Mouse (Mus musculus) MEL (cell line): ENCODE measurements around the gene Lsm7. TPM values are rescaled to one million over a fixed set of nuclear protein-coding genes. Genes with fewer than 3 reads are reported as not detected.

Experiments
- DNase-seq: peaks from one replicate; pipeline ENCODE4 v3.0.0; 2011; ENCODE audit warnings: low read depth, low spot score
- H3K27ac ChIP-seq: 2 replicates; pipeline ENCODE4 v1.5.1; 2012; ENCODE audit warnings: low read depth, mild to moderate bottlenecking, control low read depth, low read length, moderate library complexity; ENCODE audit not compliant: control insufficient read depth
- H3K27me3 ChIP-seq, 2 experiments: fragments of 150-350 bp in 1 of 2; sonication (generic) in 1 of 2; 2 replicates each; pipeline ENCODE4 v1.6.1; 2012; ENCODE audit warnings: low read length in 2 of 2, mild to moderate bottlenecking in 2 of 2, improper control_type of control experiment in 1 of 2, moderate library complexity in 1 of 2; ENCODE audit not compliant: insufficient read depth in 2 of 2, control insufficient read depth in 1 of 2
- H3K36me3 ChIP-seq, 2 experiments: 2 replicates each; pipeline ENCODE4 v1.6.1; 2012 to 2014; ENCODE audit warnings: low read length in 2 of 2, improper control_type of control experiment in 1 of 2, inconsistent platforms in 1 of 2, mild to moderate bottlenecking in 1 of 2; ENCODE audit not compliant: insufficient read depth in 2 of 2, control insufficient read depth in 1 of 2
- H3K4me1 ChIP-seq, 2 experiments: fragments of 150-350 bp in 1 of 2; sonication (generic) in 1 of 2; 2 replicates each; pipeline ENCODE4 v1.6.1; 2012; ENCODE audit warnings: low read length in 2 of 2, improper control_type of control experiment in 1 of 2, mild to moderate bottlenecking in 1 of 2; ENCODE audit not compliant: insufficient read depth in 2 of 2, control insufficient read depth in 1 of 2
- H3K4me3 ChIP-seq, 2 experiments: fragments of 150-350 bp in 1 of 2; sonication (generic) in 1 of 2; 2 replicates each; pipeline ENCODE4 v1.5.1; 2012; ENCODE audit warnings: low read depth in 2 of 2, low read length in 2 of 2, mild to moderate bottlenecking in 2 of 2, moderate library complexity in 2 of 2, control low read depth in 1 of 2, improper control_type of control experiment in 1 of 2; ENCODE audit not compliant: control insufficient read depth in 1 of 2, insufficient read depth in 1 of 2
- H3K79me2 ChIP-seq: 2 replicates; pipeline ENCODE4 v1.6.1; 2012; ENCODE audit warnings: mild to moderate bottlenecking, low read length, moderate library complexity; ENCODE audit not compliant: control insufficient read depth, poor library complexity, insufficient read depth
- H3K9ac ChIP-seq: 2 replicates; pipeline ENCODE4 v1.6.1; 2012; ENCODE audit warnings: low read depth, mild to moderate bottlenecking, control low read depth, low read length, moderate library complexity; ENCODE audit not compliant: control insufficient read depth, poor library complexity, severe bottlenecking
- H3K9me3 ChIP-seq: fragments of 150-350 bp; sonication (generic); replicated peaks from 2 replicates; pipeline ENCODE4 v1.6.1; 2012; ENCODE audit warnings: mild to moderate bottlenecking, low read length, improper control_type of control experiment, moderate library complexity; ENCODE audit not compliant: insufficient read depth
- BHLHE40 ChIP-seq: IDR thresholded peaks from 2 replicates; pipeline ENCODE4 v1.6.1; 2012; ENCODE audit warnings: low read depth, mild to moderate bottlenecking, inconsistent platforms, low read length, improper control_type of control experiment, borderline replicate concordance
- CHD2 ChIP-seq: IDR thresholded peaks from 2 replicates; pipeline ENCODE4 v1.6.1; 2011; ENCODE audit warnings: low read length, improper control_type of control experiment
- CTCF ChIP-seq, 3 experiments: IDR thresholded peaks in 2 of 3; conservative IDR thresholded peaks in 1 of 3; 2 replicates each; pipeline ENCODE4 v1.5.1; 2011 to 2012; ENCODE audit warnings: low read length in 3 of 3, low read depth in 2 of 3, mild to moderate bottlenecking in 2 of 3, improper control_type of control experiment in 1 of 3, inconsistent platforms in 1 of 3, mixed read lengths in 1 of 3, moderate library complexity in 1 of 3; ENCODE audit not compliant: control insufficient read depth in 1 of 3, insufficient read depth in 1 of 3, poor library complexity in 1 of 3, severe bottlenecking in 1 of 3
- E2F4 ChIP-seq: IDR thresholded peaks from 2 replicates; pipeline ENCODE4 v1.6.1; 2011; ENCODE audit warnings: low read depth, low read length, improper control_type of control experiment, borderline replicate concordance
- EP300 ChIP-seq, 2 experiments: IDR thresholded peaks; 2 replicates each; pipeline ENCODE4 v1.6.1; 2011; ENCODE audit warnings: improper control_type of control experiment in 2 of 2, low read length in 2 of 2, low read depth in 1 of 2, mild to moderate bottlenecking in 1 of 2
- ETS1 ChIP-seq: IDR thresholded peaks from 2 replicates; pipeline ENCODE4 v1.6.1; 2012; ENCODE audit warnings: low read depth, mild to moderate bottlenecking, inconsistent platforms, low read length, improper control_type of control experiment, moderate library complexity
- GABPA ChIP-seq: IDR thresholded peaks from 2 replicates; pipeline ENCODE4 v1.6.1; 2012; ENCODE audit warnings: low read depth, mild to moderate bottlenecking, inconsistent platforms, low read length, improper control_type of control experiment, moderate library complexity
- JUND ChIP-seq: IDR thresholded peaks from 2 replicates; pipeline ENCODE4 v1.6.1; 2011; ENCODE audit warnings: low read depth, mild to moderate bottlenecking, improper control_type of control experiment, low read length
- KAT2A ChIP-seq: conservative IDR thresholded peaks from 2 replicates; pipeline ENCODE4 v1.6.1; 2012; ENCODE audit warnings: low read depth, low read length, improper control_type of control experiment, inconsistent platforms
- MAX ChIP-seq: IDR thresholded peaks from 2 replicates; pipeline ENCODE4 v1.6.1; 2011; ENCODE audit warnings: low read length, improper control_type of control experiment
- MXI1 ChIP-seq: IDR thresholded peaks from 2 replicates; pipeline ENCODE4 v1.6.1; 2011; ENCODE audit warnings: mild to moderate bottlenecking, low read depth, low read length, improper control_type of control experiment
- MYC ChIP-seq: IDR thresholded peaks from 2 replicates; pipeline ENCODE4 v1.6.1; 2011; ENCODE audit warnings: low read depth, mild to moderate bottlenecking, low read length, improper control_type of control experiment, moderate library complexity
- NRF1 ChIP-seq: IDR thresholded peaks from 2 replicates; pipeline ENCODE4 v1.6.1; 2014; ENCODE audit warnings: low read depth, mild to moderate bottlenecking, inconsistent platforms, low read length, improper control_type of control experiment, moderate library complexity; ENCODE audit not compliant: poor library complexity, insufficient read depth, severe bottlenecking
- POLR2A ChIP-seq, 2 experiments: IDR thresholded peaks; 2 replicates each; pipeline ENCODE4 v1.6.1; 2011 to 2012; ENCODE audit warnings: low read length in 2 of 2, mild to moderate bottlenecking in 2 of 2, control low read depth in 1 of 2, improper control_type of control experiment in 1 of 2, low read depth in 1 of 2, moderate library complexity in 1 of 2; ENCODE audit not compliant: control insufficient read depth in 1 of 2, insufficient read depth in 1 of 2, poor library complexity in 1 of 2
- POLR2AphosphoS2 ChIP-seq: IDR thresholded peaks from 2 replicates; pipeline ENCODE4 v1.6.1; 2011; ENCODE audit warnings: low read length, improper control_type of control experiment
- RAD21 ChIP-seq: IDR thresholded peaks from 2 replicates; pipeline ENCODE4 v1.6.1; 2011; ENCODE audit warnings: mild to moderate bottlenecking, low read depth, low read length, improper control_type of control experiment
- SIN3A ChIP-seq: IDR thresholded peaks from 2 replicates; pipeline ENCODE4 v1.6.1; 2012; ENCODE audit warnings: low read length, improper control_type of control experiment, inconsistent platforms
- SMC3 ChIP-seq: IDR thresholded peaks from 2 replicates; pipeline ENCODE4 v1.6.1; 2011; ENCODE audit warnings: low read depth, low read length, improper control_type of control experiment
- TBP ChIP-seq: IDR thresholded peaks from 2 replicates; pipeline ENCODE4 v1.8.0; 2011; ENCODE audit warnings: low read depth, low read length, improper control_type of control experiment
- UBTF ChIP-seq: IDR thresholded peaks from 2 replicates; pipeline ENCODE4 v1.6.1; 2012; ENCODE audit warnings: low read depth, mild to moderate bottlenecking, inconsistent platforms, low read length, improper control_type of control experiment, moderate library complexity, borderline replicate concordance; ENCODE audit not compliant: insufficient read depth
- USF2 ChIP-seq, 2 experiments: IDR thresholded peaks; 2 replicates each; pipeline ENCODE4 v1.6.1; 2011 to 2012; ENCODE audit warnings: improper control_type of control experiment in 2 of 2, low read length in 2 of 2, borderline replicate concordance in 1 of 2, inconsistent platforms in 1 of 2, low read depth in 1 of 2, mild to moderate bottlenecking in 1 of 2; ENCODE audit not compliant: insufficient read depth in 1 of 2
- ZC3H11A ChIP-seq: IDR thresholded peaks from 2 replicates; pipeline ENCODE4 v1.6.1; 2012; ENCODE audit warnings: low read depth, mild to moderate bottlenecking, inconsistent platforms, low read length, improper control_type of control experiment
- ZKSCAN1 ChIP-seq: IDR thresholded peaks from 2 replicates; pipeline ENCODE4 v1.6.1; 2012; ENCODE audit warnings: low read depth, mild to moderate bottlenecking, inconsistent platforms, low read length, improper control_type of control experiment, moderate library complexity
- ZNF384 ChIP-seq: IDR thresholded peaks from 2 replicates; pipeline ENCODE4 v1.6.1; 2012; ENCODE audit warnings: low read depth, mild to moderate bottlenecking, inconsistent platforms, low read length, improper control_type of control experiment
- polyA plus RNA-seq, 2 experiments: library from polyadenylated mRNA; stranded (reverse) in 1 of 2; unstranded in 1 of 2; fragments of >175 nt in 1 of 2; fragments of >200 nt in 1 of 2; gene quantifications; 2 replicates each; pipeline versions ENCODE4 v1.2.1 to v1.2.4; 2012; ENCODE audit warnings: low replicate concordance in 2 of 2, low read depth in 1 of 2; ENCODE audit not compliant: insufficient read length in 2 of 2, insufficient read depth in 1 of 2, missing spikeins in 1 of 2
- total RNA-seq: library from RNA; depleted of rRNA; stranded (reverse); fragments of 300-350 nt; gene quantifications from 2 replicates; pipeline ENCODE4 v1.2.3, GENCODE M21; 2012

Lsm7 gene
- total and polyA plus RNA-seq, 3 experiments = 246 to 637 TPM; not detected in 1

- Histone ChIP-seq H3K27ac (peak overlapping the region; percentile 35), H3K9ac (peak overlapping the region; percentile 42), H3K4me3 (peak overlapping the region; percentile 9 to 44; a peak in 3 of 4 replicates)
These were observed 32.5 kb downstream of the Lsm7 start for GRCm38 (mm10) chr10:80822528-80822927.

GRCm38 (mm10) chr10:80821991-80822390 is 33.0 kb downstream of the Lsm7 start:
- DNase-seq = peak; percentile 78
- Histone ChIP-seq H3K79me2 (peaks cover 4% of the 10 kb centered on the region), H3K27me3 (no peaks in the 10 kb centered on the region), H3K36me3 (peaks cover 0 to 16% of the 10 kb centered on the region in 2 experiments; a peak in 1 of 4 replicates), H3K9ac (peak overlapping the region; percentile 32), H3K27ac (peak overlapping the region; percentile 35; the same call in 1 of the 2 replicates), H3K4me1 (peaks cover 7 to 23% of the 10 kb centered on the region in 2 experiments), H3K9me3 (no peaks in the 10 kb centered on the region), H3K4me3 (peak overlapping the region; percentile 9 to 44)
- peak; percentile 46 to 79 (median 48) for TF ChIP-seq CTCF (IDR thresholded peaks at IDR 0.05 in 2 of 3, conservative IDR thresholded peaks at IDR 0.05 in 1 of 3; ENCODE audit: control insufficient read depth in 1 of 3, insufficient read depth in 1 of 3, low read depth in 2 of 3, low read length in 3 of 3, poor library complexity in 1 of 3, severe bottlenecking in 1 of 3)
- no peak for TF ChIP-seq CHD2
- no peak for TF ChIP-seq POLR2AphosphoS2
- TF ChIP-seq ZNF384 = peak; percentile 84
- TF ChIP-seq TBP = peak; percentile 83
- peak in 1 of 2 experiments; percentile 37; a peak in 1 of 4 replicates for TF ChIP-seq POLR2A (IDR thresholded peaks at IDR 0.05; ENCODE audit: control insufficient read depth in 1 of 2, insufficient read depth in 1 of 2, low read depth in 1 of 2, low read length in 2 of 2, poor library complexity in 1 of 2)
- peak; percentile 98 for TF ChIP-seq MYC
- 0 out of 2 replicates have a peak, but pooled peaks have one; percentile 12 for TF ChIP-seq ETS1
- TF ChIP-seq RAD21 = peak; percentile 54
- TF ChIP-seq SIN3A = peak; percentile 62; the same call in 1 of the 2 replicates
- 0 out of 2 replicates have a peak, but pooled peaks have one; percentile 36 for TF ChIP-seq MAX
- no peak for TF ChIP-seq USF2 (IDR thresholded peaks at IDR 0.05; ENCODE audit: borderline replicate concordance in 1 of 2, insufficient read depth in 1 of 2, low read depth in 1 of 2, low read length in 2 of 2)
- TF ChIP-seq KAT2A = no peak
- TF ChIP-seq MXI1 = peak; percentile 68; the same call in 1 of the 2 replicates
- peak; percentile 41 for TF ChIP-seq ZC3H11A
- peak; percentile 69 for TF ChIP-seq SMC3

More at GRCm38 (mm10) chr10:80822528-80822927, 32.5 kb downstream of the Lsm7 start:
- TF ChIP-seq MXI1 (no peak), JUND (no peak), GABPA (no peak), MYC (no peak), USF2 (IDR thresholded peaks at IDR 0.05; ENCODE audit: borderline replicate concordance in 1 of 2, insufficient read depth in 1 of 2, low read depth in 1 of 2, low read length in 2 of 2) (no peak), KAT2A (no peak), BHLHE40 (no peak), POLR2AphosphoS2 (no peak), E2F4 (no peak), ZKSCAN1 (no peak), NRF1 (no peak), POLR2A (IDR thresholded peaks at IDR 0.05; ENCODE audit: control insufficient read depth in 1 of 2, insufficient read depth in 1 of 2, low read depth in 1 of 2, low read length in 2 of 2, poor library complexity in 1 of 2) (no peak; a peak in 1 of 4 replicates), ZNF384 (no peak), EP300 (IDR thresholded peaks at IDR 0.05; ENCODE audit: low read depth in 1 of 2, low read length in 2 of 2) (no peak), ETS1 (no peak), SMC3 (no peak), UBTF (no peak), MAX (no peak)
- no peaks in the 10 kb centered on the region for H3K9me3 ChIP-seq
- H3K36me3 ChIP-seq = peaks cover 0 to 16% of the 10 kb centered on the region in 2 experiments; a peak in 2 of 4 replicates
- no peaks in the 10 kb centered on the region for H3K27me3 ChIP-seq
- peaks cover 9% of the 10 kb centered on the region for H3K79me2 ChIP-seq
- H3K4me1 ChIP-seq = peaks cover 7 to 23% of the 10 kb centered on the region in 2 experiments
- no peak for DNase-seq
